In genomic region chr9:46272677-46273454, GRCm38 (mm10) we compare ENCODE assay signal across 8 mouse cellular contexts. TPM values are rescaled to one million over a fixed set of nuclear protein-coding genes. Genes with fewer than 3 reads are reported as not detected.
DNase-seq lines count a peak whose midpoint lies in the region; ATAC-seq and TF ChIP-seq lines count a peak whose summit lies in the region.

TSS of gene Zpr1 (plus strand) at chr9:46273064.

- peak; percentile 59 for TF ChIP-seq CTCF in kidney, postnatal 0 days (IDR thresholded peaks at IDR 0.05; ENCODE audit: low read depth)

- peaks cover 34% of the 10 kb centered on the region for H3K27me3 ChIP-seq in heart, embryonic 12.5 days (replicated peaks)
- no peaks in the 10 kb centered on the region for H3K27me3 ChIP-seq in kidney, postnatal 0 days (ENCODE audit: insufficient read depth, low read length)
- peaks cover 12% of the 10 kb centered on the region for H3K27me3 ChIP-seq in liver, embryonic 11.5 days (replicated peaks; ENCODE audit: control insufficient read depth, insufficient read depth, low read length)
- H3K27me3 ChIP-seq in stomach, embryonic 14.5 days (ENCODE audit: control insufficient read depth, insufficient read depth, low read length) = peaks cover 4% of the 10 kb centered on the region; the same call in 1 of the 2 replicates

- H3K4me3 ChIP-seq in heart, embryonic 12.5 days = peak within 1 kb of the TSS; percentile 93
- H3K4me3 ChIP-seq in kidney, postnatal 0 days (replicated peaks; ENCODE audit: low read depth, low read length) = peak within 1 kb of the TSS; percentile 81
- H3K4me3 ChIP-seq in liver, embryonic 11.5 days (ENCODE audit: low read depth, low read length) = peak within 1 kb of the TSS; percentile 93
- peak within 1 kb of the TSS; percentile 80 for H3K4me3 ChIP-seq in stomach, embryonic 14.5 days (ENCODE audit: low read depth, low read length)

- DNase-seq in CD4-positive helper T cell, adult 2 months (ENCODE audit: low read depth, low spot score) = peak; percentile 94
- DNase-seq in brain, embryonic 18.5 days (ENCODE audit: low read depth, low spot score) = peak; percentile 90
- DNase-seq in kidney, postnatal 0 days (ENCODE audit: low spot score) = peak; percentile 98
- peak; percentile 94 for DNase-seq in liver, embryonic 11.5 days (ENCODE audit: low spot score)
- DNase-seq in naive thymus-derived CD4-positive, alpha-beta T cell, adult 2 months (ENCODE audit: low read depth) = peak; percentile 92

- no peaks in the 10 kb centered on the region for H3K9me3 ChIP-seq in heart, embryonic 12.5 days (replicated peaks)
- H3K9me3 ChIP-seq in kidney, postnatal 0 days (replicated peaks; ENCODE audit: low read length) = no peaks in the 10 kb centered on the region
- H3K9me3 ChIP-seq in liver, embryonic 11.5 days (ENCODE audit: control insufficient read depth, low read length) = no peaks in the 10 kb centered on the region
- H3K9me3 ChIP-seq in stomach, embryonic 14.5 days (ENCODE audit: control insufficient read depth, low read depth, low read length) = no peaks in the 10 kb centered on the region

- H3K27ac ChIP-seq in heart, embryonic 12.5 days (ENCODE audit: poor library complexity, severe bottlenecking) = peak within 1 kb of the TSS; percentile 62
- peak within 1 kb of the TSS; percentile 68 for H3K27ac ChIP-seq in kidney, postnatal 0 days
- H3K27ac ChIP-seq in liver, embryonic 11.5 days (ENCODE audit: low read depth, low read length) = peak within 1 kb of the TSS; percentile 48; the same call in 1 of the 2 replicates
- peak within 1 kb of the TSS; percentile 44 for H3K27ac ChIP-seq in stomach, embryonic 14.5 days (ENCODE audit: low read length)

- peaks cover 15% of the 10 kb centered on the region for H3K4me1 ChIP-seq in heart, embryonic 12.5 days (replicated peaks)
- peaks cover 2% of the 10 kb centered on the region; the same call in 1 of the 2 replicates for H3K4me1 ChIP-seq in kidney, postnatal 0 days (replicated peaks; ENCODE audit: insufficient read depth, low read length)
- peaks cover 7% of the 10 kb centered on the region for H3K4me1 ChIP-seq in liver, embryonic 11.5 days (replicated peaks; ENCODE audit: control insufficient read depth, insufficient read depth, low read length)
- H3K4me1 ChIP-seq in stomach, embryonic 14.5 days (ENCODE audit: control insufficient read depth, insufficient read depth, low read length) = peaks cover 6% of the 10 kb centered on the region

- peaks cover 37% of the 10 kb centered on the region for H3K36me3 ChIP-seq in heart, embryonic 12.5 days
- peaks cover 27% of the 10 kb centered on the region for H3K36me3 ChIP-seq in kidney, postnatal 0 days (ENCODE audit: insufficient read depth, low read length)
- H3K36me3 ChIP-seq in liver, embryonic 11.5 days (ENCODE audit: control insufficient read depth, insufficient read depth, low read length) = peaks cover 26% of the 10 kb centered on the region
- peaks cover 25% of the 10 kb centered on the region for H3K36me3 ChIP-seq in stomach, embryonic 14.5 days (ENCODE audit: control insufficient read depth, insufficient read depth, low read length)

- peak; percentile 91 for ATAC-seq in erythroid progenitor cell, adult 5-6 weeks (replicated peaks; ENCODE audit: low FRiP score, poor library complexity, severe bottlenecking)
- ATAC-seq in heart, embryonic 12.5 days (ENCODE audit: insufficient number of reproducible peaks, low FRiP score) = peak; percentile 89
- ATAC-seq in kidney, postnatal 0 days (replicated peaks; ENCODE audit: low FRiP score, low read depth) = peak; percentile 92
- peak; percentile 96 for ATAC-seq in liver, embryonic 11.5 days (replicated peaks; ENCODE audit: low FRiP score)
- peak; percentile 93 for ATAC-seq in stomach, embryonic 14.5 days (ENCODE audit: insufficient number of reproducible peaks, insufficient read depth, low FRiP score, low read depth)

- peak within 1 kb of the TSS; percentile 81 for H3K9ac ChIP-seq in heart, embryonic 12.5 days
- H3K9ac ChIP-seq in kidney, postnatal 0 days (ENCODE audit: low read depth, low read length) = peak within 1 kb of the TSS; percentile 79
- H3K9ac ChIP-seq in liver, embryonic 11.5 days (ENCODE audit: low read depth, low read length) = peak within 1 kb of the TSS; percentile 83
- H3K9ac ChIP-seq in stomach, embryonic 14.5 days (replicated peaks; ENCODE audit: low read depth, low read length) = peak within 1 kb of the TSS; percentile 60

- 5% methylated on average over 45 of the region's 45 CpGs for WGBS in heart, embryonic 12.5 days
- WGBS in kidney, postnatal 0 days = 5% methylated on average over 45 of the region's 45 CpGs
- 4% methylated on average over 45 of the region's 45 CpGs for WGBS in liver, embryonic 11.5 days
- WGBS in stomach, embryonic 14.5 days = 5% methylated on average over 45 of the region's 45 CpGs

- peak within 1 kb of the TSS; percentile 94 for H3K4me2 ChIP-seq in heart, embryonic 12.5 days
- peak within 1 kb of the TSS; percentile 78 for H3K4me2 ChIP-seq in kidney, postnatal 0 days (ENCODE audit: low read length)
- peak within 1 kb of the TSS; percentile 76 for H3K4me2 ChIP-seq in liver, embryonic 11.5 days
- peak within 1 kb of the TSS; percentile 85 for H3K4me2 ChIP-seq in stomach, embryonic 14.5 days (replicated peaks; ENCODE audit: low read depth, low read length)

RNA-seq across cellular contexts. Expression of gene Zpr1, which starts in this region (rescaled TPM):
- total RNA-seq in erythroid progenitor cell, adult 5-6 weeks (2015; ENCODE audit: low replicate concordance) = 5.4 and 9.6 TPM in 2 replicates
- 5.9 and 6.3 TPM in 2 replicates for total RNA-seq in erythroid progenitor cell, adult 5-6 weeks (2017; ENCODE audit: low replicate concordance)
- 34.1 and 36.8 TPM in 2 replicates for polyA plus RNA-seq in heart, embryonic 12.5 days (2016; fragmentation: Nextera tagmentation; extraction: Ambion mirVana)
- polyA plus RNA-seq in kidney, postnatal 0 days (2015; fragmentation: Nextera tagmentation; extraction: Ambion mirVana) = 43.3 and 46.4 TPM in 2 replicates
- 92.6 and 96.7 TPM in 2 replicates for polyA plus RNA-seq in liver, embryonic 11.5 days (2014; fragmentation: Nextera tagmentation; extraction: Ambion mirVana)
- polyA plus RNA-seq in stomach, embryonic 14.5 days (2014; fragmentation: Nextera tagmentation; extraction: Ambion mirVana) = 49.6 and 59.2 TPM in 2 replicates

Comparison
In these comparisons a context has a peak if more than half of its experiments do, and no peak if none do; other contexts are left out.
1. Peak in every context shown above with its lines: DNase-seq, ATAC-seq, H3K4me3 ChIP-seq and H3K27ac ChIP-seq.